Mouse (Mus musculus) urinary bladder, adult 18-20 months (tissue): ENCODE results near the gene Lhfp.
"Not testable (repeated sequence)": the region's sequence is repeated elsewhere in the genome, so short reads cannot be mapped to it uniquely, and the experiment has no call there.

Experiments
- DNase-seq, 2 experiments: peaks; one replicate each; pipeline ENCODE4 v3.0.0; 2022; ENCODE audit warnings: low spot score in 2 of 2, mixed read lengths in 2 of 2

Lhfp gene

GRCm38 (mm10) chr3:53253223-53253832, 212.0 kb downstream of the Lhfp start:
- peak in 1 of 2 experiments; percentile 6 for DNase-seq

DNA sequence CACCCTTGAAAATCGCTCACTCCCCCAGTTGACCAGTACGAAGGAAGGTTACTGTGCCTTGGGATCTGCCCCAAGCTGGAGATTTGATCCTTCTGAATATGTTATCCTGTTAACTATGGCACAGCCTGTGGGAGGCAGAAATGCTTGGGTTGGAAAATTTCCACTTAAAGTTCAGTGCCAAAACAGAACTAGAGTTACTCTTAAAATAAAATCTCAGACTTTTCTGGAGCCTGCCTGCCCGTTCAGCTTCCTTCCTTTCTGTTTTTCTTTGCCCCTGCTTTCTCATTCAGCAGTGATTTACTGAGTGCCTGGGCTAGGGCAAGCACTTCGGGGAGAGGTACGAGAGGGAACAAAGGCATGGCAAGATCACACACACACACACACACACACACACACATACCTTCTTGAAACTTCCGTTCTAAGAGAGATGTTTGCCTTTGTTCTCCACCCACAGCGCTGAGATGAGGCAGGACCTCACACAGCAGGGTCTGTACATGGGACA, 217.4 kb downstream of the Lhfp start:
- no peak for DNase-seq

GRCm38 (mm10) chr3:53266116-53266515, 224.8 kb downstream of the Lhfp start:
- no peak for DNase-seq

DNA sequence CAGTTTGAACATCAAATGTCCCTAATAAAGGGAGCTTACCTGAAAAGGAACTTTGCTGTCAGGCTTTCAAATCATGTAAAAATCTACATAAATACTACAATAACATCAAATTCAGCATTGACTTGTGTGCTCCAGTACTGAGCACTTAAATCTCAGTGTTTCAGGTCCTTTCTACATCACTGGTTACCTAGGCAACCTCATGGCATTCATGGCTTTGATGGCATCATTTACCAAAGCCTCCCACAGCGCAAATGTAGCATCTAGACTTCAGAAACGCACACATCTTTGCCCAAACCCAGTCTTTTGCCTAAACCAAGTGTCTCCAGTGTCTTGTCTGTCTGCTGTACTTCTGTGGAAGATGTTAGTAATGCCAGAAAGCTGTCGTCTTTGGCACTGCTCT, 225.7 kb downstream of the Lhfp start:
- no peak for DNase-seq

DNA sequence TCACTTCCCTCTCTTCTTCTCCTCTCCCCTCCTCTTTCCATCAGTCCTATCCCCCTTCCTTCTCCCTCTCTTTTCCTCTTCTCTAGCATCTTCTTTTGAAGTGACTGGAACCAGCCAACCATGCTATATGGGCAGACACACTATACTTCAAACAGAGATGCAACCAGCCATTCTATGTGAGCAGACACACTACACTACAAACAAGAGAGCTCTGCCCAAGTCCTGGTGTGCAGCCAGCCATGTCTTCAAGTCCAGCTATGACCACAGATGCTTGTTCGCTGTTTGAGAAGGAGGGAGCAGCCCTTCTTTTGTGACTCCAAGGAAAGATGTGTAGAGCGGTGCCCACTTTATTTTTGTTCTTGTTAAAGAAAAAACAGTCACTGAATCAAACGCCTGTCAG, 231.9 kb downstream of the Lhfp start:
- DNase-seq = no peak

DNA sequence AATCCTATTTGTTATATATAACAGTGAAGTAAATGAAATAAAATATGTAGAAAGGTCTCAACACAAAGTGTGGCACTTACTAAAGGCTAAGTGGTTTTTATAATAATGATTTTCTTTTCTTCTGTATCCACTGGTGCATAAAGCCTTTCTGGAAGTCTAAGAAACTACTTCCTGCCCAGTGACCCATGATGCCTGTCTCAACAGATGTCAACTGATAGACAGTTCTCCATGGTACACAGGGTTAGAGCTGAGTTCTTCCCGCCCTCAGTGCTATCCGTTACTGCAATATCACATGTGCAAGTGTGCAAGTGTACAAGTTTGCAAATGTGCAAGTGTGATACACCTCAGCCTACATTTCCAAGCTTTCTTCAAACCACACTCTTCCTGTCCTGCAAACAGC, 236.7 kb downstream of the Lhfp start:
- DNase-seq = no peak

- DNase-seq = not testable (repeated sequence)
These were observed 240.7 kb downstream of the Lhfp start for GRCm38 (mm10) chr3:53282005-53282404.

DNA sequence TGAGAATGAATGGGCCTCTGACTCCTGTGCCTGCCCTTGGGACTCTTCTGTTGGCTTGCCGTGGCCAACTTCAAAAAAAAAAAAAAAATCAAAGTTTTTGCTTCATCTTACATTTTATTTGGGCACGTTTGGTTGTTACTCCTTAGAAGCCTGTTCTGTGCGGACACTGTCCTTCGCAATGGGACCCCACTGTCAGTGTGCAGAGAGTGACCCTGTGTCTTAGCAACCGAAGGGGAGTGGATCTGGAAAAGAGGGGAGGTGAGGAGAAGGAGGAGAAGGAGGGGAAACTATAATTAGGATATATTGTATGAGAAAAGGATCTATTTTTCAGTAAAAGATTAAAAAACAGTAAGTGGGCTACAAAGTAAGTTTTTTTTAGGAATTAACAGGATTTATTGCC, 242.7 kb downstream of the Lhfp start:
- no peak for DNase-seq

DNA sequence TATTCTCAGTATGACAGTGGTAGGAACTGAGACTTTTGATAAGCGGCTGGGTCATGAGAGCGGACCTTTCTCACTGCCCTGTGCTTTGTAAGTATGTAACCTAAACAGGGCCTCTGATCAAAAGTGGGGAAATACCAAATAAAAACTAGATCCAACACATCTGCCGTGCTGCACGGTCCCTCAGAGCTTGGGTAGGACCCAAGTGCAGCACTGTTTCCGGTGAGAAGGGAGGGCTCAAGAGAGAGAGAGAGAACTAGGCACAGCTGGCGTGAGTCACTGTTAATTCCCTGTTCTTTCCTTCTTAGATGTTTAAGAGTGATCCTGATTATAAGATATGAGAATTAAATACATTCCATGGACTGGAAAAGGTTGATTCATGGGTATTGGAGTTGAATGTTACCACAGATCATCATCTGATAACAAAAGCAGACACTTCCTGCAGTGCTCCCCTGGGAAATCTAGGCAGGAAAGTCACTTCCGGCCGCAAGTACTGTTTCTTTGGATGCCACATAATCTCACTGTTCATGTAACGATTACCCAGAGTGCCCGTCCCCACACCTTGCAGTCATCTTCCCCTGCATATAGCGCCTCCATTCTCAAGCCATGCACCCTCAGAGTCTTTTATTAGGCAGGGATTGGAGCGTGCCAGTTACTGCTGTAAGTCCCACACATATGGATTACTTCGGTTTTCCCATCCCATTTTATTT, 243.3 kb downstream of the Lhfp start:
- no peak for DNase-seq

DNA sequence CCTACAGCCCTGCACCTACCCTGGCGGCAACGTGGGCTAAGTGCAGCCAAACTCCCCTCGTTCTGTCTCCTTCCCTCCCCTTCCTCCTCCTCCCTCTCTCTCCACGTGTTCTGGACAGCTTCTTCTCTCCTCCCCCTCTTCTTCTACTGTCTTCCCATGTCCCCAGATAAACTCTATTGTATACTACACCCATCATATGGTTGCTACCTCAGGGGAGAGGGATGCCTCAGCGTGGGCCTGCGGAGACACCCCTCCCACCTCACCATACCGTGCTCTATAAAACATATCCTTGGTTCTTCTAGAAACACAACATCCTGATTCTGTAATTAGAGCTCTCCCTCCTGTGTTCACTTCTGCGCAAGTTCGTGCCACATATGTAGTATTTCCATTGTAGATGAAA, 247.3 kb downstream of the Lhfp start:
- no peak for DNase-seq

DNA sequence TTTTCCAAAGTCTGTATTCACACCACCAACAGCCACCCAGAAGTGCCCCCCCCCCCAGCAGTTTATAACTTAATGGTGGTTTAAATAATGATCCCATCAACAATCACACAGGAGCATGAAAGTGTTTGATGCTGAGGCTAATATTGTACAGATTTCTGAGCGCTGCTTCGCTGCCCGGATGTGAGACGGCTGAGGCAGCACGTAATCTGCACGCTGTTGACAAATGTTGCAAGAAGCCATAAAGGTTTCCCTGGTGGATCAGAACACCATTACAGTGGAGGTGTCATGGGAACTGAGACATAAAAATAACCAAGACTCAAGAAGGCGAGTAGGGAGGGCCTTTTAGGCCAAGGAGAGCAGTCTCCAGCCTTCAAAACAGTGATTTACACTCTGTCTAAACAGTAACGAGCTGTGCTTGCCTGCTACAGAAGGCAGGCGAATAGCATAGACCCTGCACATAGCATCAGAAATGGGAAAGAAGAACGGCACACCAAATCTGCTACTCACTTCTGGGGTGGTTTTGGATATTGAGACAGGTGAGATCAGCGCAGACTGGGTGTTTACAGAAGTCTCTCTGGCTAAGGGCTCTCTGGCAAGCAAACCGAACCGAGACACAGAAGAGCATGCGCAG, 248.4 kb downstream of the Lhfp start:
- no peak for DNase-seq

DNA sequence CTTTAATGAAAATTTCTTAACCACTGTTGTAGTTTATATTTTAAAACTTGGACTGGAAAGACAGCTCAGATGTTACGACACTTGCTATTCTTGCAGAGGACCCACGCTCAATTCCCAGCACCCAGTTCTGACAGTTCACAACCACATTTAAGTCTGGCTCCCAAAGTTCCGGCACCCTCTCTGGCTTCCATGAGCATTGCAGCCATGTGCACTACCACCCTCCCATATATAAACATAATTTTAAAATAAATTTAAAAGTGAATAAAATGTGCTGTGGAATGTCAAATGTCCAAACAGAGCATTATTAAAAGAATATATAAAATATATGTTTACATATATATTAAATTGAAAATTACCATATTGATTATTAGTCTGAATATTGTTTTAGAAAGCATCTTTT, 249.9 kb downstream of the Lhfp start:
- DNase-seq = no peak

GRCm38 (mm10) chr3:53291945-53292344, 250.6 kb downstream of the Lhfp start:
- DNase-seq = no peak

- DNase-seq = no peak
These were observed 251.1 kb downstream of the Lhfp start for GRCm38 (mm10) chr3:53292474-53292873.

DNA sequence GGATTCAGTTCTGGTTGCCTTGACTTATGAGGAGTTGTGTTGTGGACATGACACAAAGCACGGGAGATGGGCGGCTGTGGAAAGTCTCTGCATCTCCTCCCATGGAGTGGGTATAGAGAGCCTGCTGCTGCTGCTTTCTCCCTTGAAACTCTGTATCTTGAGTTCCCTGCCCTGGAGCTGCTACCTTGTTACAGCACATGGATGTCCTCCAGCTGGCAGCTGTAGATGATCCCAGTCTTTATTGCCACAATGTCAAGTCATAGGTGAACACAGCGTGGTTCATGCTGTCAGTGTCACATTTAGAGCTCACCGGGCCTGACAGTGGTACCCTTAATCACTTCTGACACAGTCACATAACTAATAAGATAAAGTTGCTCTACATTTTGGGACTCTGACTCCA, 251.7 kb downstream of the Lhfp start:
- no peak for DNase-seq

DNA sequence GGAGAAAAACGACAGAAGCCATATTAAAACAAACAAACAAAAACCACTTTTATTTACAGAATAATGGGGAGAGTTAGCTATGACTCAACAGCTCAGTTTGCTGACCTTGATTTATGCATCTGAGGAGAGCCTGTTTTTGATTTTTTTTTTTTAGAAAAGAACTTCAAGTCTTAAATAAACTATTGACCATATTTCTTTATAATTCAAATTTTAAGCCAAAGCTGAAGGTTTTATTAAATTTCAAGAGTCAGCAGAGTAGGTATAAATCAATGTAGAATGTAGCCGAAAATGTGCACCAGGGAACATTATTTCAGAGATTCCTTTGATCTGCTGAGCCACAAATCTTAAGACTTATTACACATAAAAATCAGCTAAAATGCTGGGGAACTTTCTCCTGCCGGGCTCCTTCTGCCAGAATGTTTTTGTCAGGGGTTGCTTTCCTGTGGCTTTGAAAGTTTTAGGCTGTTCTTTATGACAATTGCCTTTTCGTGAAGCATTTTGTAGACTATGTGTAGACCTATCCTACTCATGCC, 252.6 kb downstream of the Lhfp start:
- no peak for DNase-seq

DNA sequence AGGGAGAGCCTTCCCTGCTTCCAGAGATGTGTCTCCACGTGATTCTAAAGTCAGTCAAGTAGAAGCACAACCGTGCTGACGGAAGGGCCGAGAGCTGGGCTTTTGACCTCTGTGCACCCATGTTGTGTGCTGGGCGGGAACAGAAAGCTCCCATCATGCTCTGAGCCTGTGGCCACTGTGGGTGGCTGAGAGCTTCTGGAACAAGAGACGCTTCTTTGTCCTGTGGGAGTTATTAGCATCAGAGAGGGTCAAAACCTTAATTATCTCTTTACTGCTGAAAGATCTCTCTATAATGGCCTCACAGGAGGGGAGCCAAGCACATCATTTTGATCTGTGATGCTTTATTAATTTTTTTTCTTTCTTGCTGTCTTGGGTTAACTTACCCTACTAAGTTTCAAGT, 253.5 kb downstream of the Lhfp start:
- DNase-seq = no peak

DNA sequence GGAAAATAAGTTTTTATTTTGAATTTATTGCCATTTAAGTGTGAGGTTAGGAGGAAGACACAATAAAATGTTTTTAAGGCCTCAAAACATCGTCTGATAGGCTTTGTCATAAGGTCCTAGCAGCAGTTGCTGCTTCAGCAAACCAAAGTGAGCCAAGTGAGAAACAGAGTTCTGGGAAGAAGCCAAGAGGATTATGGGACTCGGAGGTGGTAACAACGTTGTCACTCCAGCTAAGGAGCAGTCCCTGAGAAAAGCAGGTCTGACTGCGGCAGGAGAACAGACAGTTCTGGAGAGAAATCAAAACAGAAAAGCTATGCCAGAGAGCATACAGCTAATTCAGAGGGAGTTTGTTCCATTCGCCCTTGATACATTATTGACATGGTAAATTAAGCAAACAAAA, 260.5 kb downstream of the Lhfp start:
- no peak for DNase-seq

DNA sequence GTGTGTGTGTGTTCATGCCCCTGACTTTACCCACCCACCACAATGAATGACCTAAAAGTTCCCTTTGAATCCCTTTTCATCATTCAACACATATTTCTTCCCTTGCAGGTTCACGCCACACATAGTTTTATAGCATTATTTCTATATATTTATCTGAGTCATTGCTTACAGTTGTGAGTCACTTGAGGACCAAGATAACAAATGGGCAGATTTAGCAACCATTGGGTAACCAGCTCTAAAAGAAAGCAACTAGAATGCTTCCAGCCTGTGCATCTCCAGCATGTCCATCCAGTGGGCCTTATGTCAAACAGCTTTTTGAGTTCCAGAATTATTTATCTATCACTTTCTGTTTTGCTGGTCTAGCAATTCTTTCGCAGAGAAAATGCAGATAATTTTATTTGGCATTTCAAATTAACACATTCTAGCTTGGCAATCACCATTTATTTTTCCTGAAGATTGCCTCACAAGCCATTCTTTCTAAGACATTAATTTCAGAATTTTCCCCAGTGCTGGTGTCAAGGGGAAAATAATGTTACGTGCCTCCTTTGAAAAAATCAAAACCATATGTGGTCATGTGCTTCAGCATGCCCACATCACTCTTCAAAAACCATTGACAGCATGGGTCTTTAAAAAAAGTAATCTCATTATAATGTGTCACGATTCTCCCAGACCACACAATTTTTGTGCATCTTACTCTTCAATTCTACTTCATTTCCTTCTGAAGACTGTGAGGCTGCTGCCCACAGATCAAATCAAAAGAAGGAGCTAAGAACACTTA, 263.0 kb downstream of the Lhfp start:
- DNase-seq = no peak

DNA sequence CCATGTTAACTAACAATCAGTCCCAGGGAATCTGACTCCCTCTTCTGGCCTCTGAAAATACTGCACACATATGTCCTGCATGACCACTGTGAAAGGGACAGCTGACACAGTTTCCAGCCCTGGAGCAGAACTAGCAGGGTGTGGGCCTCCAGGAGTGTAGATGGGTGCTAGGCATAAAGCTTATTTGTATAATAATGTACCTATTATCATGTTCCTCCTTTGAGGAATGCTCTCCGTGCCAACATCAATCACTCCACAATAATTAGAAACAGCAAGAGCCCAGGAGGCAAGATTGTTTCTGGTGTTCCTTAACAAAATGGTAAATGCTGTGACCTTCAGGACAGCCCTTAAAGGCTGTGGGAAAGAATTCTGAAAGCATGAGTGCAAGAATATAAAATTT, 264.5 kb downstream of the Lhfp start:
- DNase-seq = no peak

DNA sequence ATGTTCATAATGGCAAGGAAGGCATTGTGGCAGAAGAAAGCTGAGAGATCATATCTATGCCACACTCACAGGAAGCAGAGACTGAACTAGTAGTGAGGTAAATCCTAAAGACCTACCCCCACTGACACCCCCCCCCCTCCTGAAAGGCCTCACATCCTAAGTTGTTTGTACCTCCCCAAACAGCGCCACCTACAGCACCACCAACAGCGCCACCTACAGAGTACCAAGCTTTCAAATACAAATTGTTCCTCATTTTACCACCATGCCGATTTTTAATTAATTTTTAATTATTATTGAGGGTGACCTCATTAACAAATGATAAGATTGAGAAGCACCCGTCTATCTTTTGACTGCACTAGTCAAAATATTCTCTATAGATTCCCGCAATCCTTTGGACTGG, 267.3 kb downstream of the Lhfp start:
- DNase-seq = no peak

GRCm38 (mm10) chr3:53310093-53310492, 268.8 kb downstream of the Lhfp start:
- DNase-seq = no peak
